Mouse (Mus musculus): ENCODE data around the gene Agap2. TPM values are rescaled to one million over a fixed set of nuclear protein-coding genes. Genes with fewer than 3 reads are reported as not detected.

Gene Agap2
- 2.9 and 3.0 TPM in 2 replicates for polyA plus RNA-seq (2015; fragmentation: Nextera tagmentation; extraction: Ambion mirVana)

- 69% methylated on average over 9 of the region's 9 CpGs for WGBS
- Histone ChIP-seq H3K27me3 (peaks cover 4% of the 10 kb centered on the region), H3K36me3 (no peaks in the 10 kb centered on the region), H3K9ac (replicated peaks) (no peak within 1 kb of the TSS), H3K4me1 (peaks cover 26% of the 10 kb centered on the region), H3K27ac (replicated peaks) (no peak within 1 kb of the TSS), H3K9me3 (no peaks in the 10 kb centered on the region), H3K4me3 (no peak within 1 kb of the TSS), H3K4me2 (replicated peaks) (no peak within 1 kb of the TSS)
- ATAC-seq (replicated peaks): no peak
Measured at GRCm38 (mm10) chr10:127075080-127075479, at the start of gene Agap2. Gene Agap2, plus strand, starts transcription at chr10:127075284.

DNA sequence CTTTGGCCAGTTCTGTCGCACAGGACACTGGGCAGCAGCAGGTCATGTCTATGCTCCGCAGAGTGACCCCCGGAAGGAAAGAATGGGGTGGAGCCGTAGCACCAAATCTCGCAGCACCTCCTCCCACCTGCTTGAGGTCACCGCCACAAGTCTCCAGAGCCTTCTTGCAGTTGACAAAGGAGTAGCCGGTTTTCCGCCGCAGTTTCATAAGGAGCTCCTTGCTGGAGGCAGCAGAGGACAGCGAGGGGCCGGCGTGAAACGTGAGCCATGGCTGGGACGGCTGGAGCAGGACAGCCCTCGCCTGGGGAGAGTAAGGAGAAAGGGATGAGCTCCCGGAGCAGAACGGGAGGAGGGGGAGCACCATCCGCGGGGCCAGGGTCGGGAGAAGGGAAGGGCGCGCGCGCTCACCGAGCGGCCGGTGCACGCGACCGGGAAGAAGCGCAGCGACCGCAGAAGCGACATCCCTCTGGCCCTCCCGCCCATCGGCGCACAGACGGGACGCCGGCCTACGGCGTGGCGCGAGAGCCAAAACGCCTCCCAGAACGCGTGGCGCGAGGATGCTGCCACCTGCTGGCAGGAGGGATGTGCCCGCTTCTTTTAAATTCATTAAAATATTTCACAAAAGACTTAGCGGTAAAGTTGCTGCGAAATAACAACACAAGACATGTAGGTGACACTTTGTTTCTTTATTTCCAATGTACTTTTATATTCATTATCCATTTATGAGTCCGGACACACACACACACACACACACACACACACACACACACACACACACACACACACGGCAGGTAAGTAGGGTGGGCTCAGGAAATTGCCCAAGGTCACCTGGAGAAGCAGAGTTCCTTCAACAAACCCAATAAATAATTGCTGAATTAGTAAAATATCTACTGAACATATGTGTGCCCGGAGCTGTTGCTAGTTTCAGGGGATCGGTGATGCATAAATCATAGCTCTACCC lies 44.5 kb upstream of the Agap2 start, which contains the start of gene Tsfm:
Gene Tsfm (minus strand): TSS at position 505 of the 961 bp plus-strand sequence.
- 6% methylated on average over 56 of the region's 56 CpGs for WGBS
- ATAC-seq (replicated peaks): peak; percentile 87
- H3K36me3 ChIP-seq: peaks cover 27% of the 10 kb centered on the region
- peak within 1 kb of the TSS; percentile 90 for H3K9ac ChIP-seq (replicated peaks)
- peaks cover 14% of the 10 kb centered on the region for H3K4me1 ChIP-seq
- H3K9me3 ChIP-seq: no peaks in the 10 kb centered on the region
- peak within 1 kb of the TSS; percentile 91 for H3K4me2 ChIP-seq (replicated peaks)
- H3K27me3 ChIP-seq: no peaks in the 10 kb centered on the region
- H3K4me3 ChIP-seq: peak within 1 kb of the TSS; percentile 89
- peak within 1 kb of the TSS; percentile 73 for H3K27ac ChIP-seq (replicated peaks)

GRCm38 (mm10) chr10:127033301-127033741 lies 41.8 kb upstream of the Agap2 start:
- Histone ChIP-seq H3K4me1 (peaks cover 14% of the 10 kb centered on the region), H3K27me3 (no peaks in the 10 kb centered on the region), H3K36me3 (peaks cover 5% of the 10 kb centered on the region), H3K9me3 (no peaks in the 10 kb centered on the region), H3K4me3 (no peak overlapping the region), H3K27ac (replicated peaks) (no peak overlapping the region), H3K9ac (replicated peaks) (no peak overlapping the region), H3K4me2 (replicated peaks) (no peak overlapping the region)
- 87% methylated on average over 8 of the region's 8 CpGs for WGBS
- ATAC-seq (replicated peaks): no peak

GRCm38 (mm10) chr10:127036273-127036672 lies 38.8 kb upstream of the Agap2 start:
- ATAC-seq (replicated peaks): no peak
- WGBS: 83% methylated on average over 12 of the region's 12 CpGs
- Histone ChIP-seq H3K27me3 (no peaks in the 10 kb centered on the region; the same call in 1 of the 2 replicates), H3K36me3 (no peaks in the 10 kb centered on the region), H3K4me2 (replicated peaks) (no peak overlapping the region), H3K27ac (replicated peaks) (no peak overlapping the region), H3K4me1 (peaks cover 7% of the 10 kb centered on the region), H3K9ac (replicated peaks) (no peak overlapping the region), H3K4me3 (no peak overlapping the region), H3K9me3 (no peaks in the 10 kb centered on the region)

DNA sequence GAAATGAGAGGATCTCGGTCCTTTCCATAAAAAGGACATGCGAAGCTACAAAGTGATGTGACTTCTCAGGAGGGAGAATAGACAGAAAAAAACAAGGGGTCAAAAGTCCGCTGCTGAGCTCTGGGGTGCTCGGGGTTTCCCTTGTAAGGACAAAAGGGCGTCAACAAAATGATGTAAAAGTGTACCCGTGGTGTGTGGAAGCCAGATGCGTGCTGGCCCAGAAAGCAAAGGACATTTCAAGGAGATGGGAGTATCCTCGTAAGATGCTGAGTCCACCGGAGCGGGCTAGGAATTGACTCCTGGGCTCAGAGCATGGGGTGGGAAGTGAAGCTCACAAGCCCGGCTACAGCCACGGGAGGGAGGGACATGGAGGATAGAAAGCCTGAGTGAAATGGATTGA lies 37.4 kb upstream of the Agap2 start:
- H3K36me3 ChIP-seq: no peaks in the 10 kb centered on the region
- no peaks in the 10 kb centered on the region; the same call in 1 of the 2 replicates for H3K27me3 ChIP-seq
- no peak overlapping the region for H3K9ac ChIP-seq (replicated peaks)
- no peak overlapping the region for H3K27ac ChIP-seq (replicated peaks)
- 77% methylated on average over 12 of the region's 12 CpGs for WGBS
- H3K4me2 ChIP-seq (replicated peaks): no peak overlapping the region
- no peak overlapping the region for H3K4me3 ChIP-seq
- H3K9me3 ChIP-seq: no peaks in the 10 kb centered on the region
- ATAC-seq (replicated peaks): no peak
- peaks cover 13% of the 10 kb centered on the region for H3K4me1 ChIP-seq

GRCm38 (mm10) chr10:127040569-127041214 lies 34.4 kb upstream of the Agap2 start:
- peak overlapping the region; percentile 79 for H3K9ac ChIP-seq (replicated peaks)
- H3K27ac ChIP-seq (replicated peaks): no peak overlapping the region
- WGBS: under 1% methylated on average over 20 of the region's 20 CpGs
- H3K4me2 ChIP-seq (replicated peaks): peak overlapping the region; percentile 99
- peaks cover 15% of the 10 kb centered on the region for H3K4me1 ChIP-seq
- H3K4me3 ChIP-seq: peak overlapping the region; percentile 85
- no peaks in the 10 kb centered on the region for H3K9me3 ChIP-seq
- no peaks in the 10 kb centered on the region; the same call in 1 of the 2 replicates for H3K27me3 ChIP-seq
- peaks cover 4% of the 10 kb centered on the region; the same call in 1 of the 2 replicates for H3K36me3 ChIP-seq
- no peak; the same call in 1 of the 2 replicates for ATAC-seq (replicated peaks)

DNA sequence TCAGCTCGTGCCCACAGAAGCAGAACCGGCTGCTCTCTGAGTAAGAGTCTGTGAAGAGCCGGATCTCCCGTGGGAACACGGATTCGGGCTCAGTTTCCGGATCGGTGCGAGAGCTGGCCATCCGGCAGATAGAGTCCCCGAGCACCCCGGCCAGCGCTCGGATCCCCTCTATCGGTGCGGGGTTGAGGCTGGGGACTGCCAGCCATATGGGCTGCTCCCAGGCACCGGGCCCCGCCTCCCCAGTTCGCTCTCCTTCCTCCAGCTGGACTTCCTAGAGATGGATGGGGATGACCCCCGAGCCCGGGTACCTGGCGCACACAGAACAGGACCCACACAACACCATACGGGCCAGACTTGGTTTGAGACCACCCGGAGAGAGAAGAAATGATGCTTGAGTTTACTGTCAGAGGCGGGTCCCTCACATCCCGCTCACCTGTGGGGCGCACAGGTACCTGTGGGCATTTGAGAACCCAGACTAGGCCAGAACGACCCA lies 33.8 kb upstream of the Agap2 start, which contains the start of the genes Mettl1 and Eef1akmt3:
Gene Mettl1 (plus strand): TSS at position 141 of the 493 bp plus-strand sequence.
Gene Eef1akmt3 (minus strand): TSS at position 240 of the 493 bp plus-strand sequence.
- no peak within 1 kb of the TSS for H3K27ac ChIP-seq (replicated peaks)
- H3K4me2 ChIP-seq (replicated peaks): peak within 1 kb of the TSS; percentile 99
- H3K36me3 ChIP-seq: peaks cover 4% of the 10 kb centered on the region; the same call in 1 of the 2 replicates
- ATAC-seq (replicated peaks): peak; percentile 75
- no peaks in the 10 kb centered on the region; the same call in 1 of the 2 replicates for H3K27me3 ChIP-seq
- WGBS: under 1% methylated on average over 28 of the region's 28 CpGs
- H3K4me3 ChIP-seq: peak within 1 kb of the TSS; percentile 85
- peak within 1 kb of the TSS; percentile 79 for H3K9ac ChIP-seq (replicated peaks)
- H3K4me1 ChIP-seq: peaks cover 15% of the 10 kb centered on the region
- H3K9me3 ChIP-seq: no peaks in the 10 kb centered on the region

GRCm38 (mm10) chr10:127041774-127042338 lies 33.2 kb upstream of the Agap2 start:
- H3K27me3 ChIP-seq: no peaks in the 10 kb centered on the region; the same call in 1 of the 2 replicates
- H3K4me1 ChIP-seq: peaks cover 15% of the 10 kb centered on the region
- peak overlapping the region; percentile 79 for H3K9ac ChIP-seq (replicated peaks)
- ATAC-seq (replicated peaks): peak; percentile 90
- H3K4me3 ChIP-seq: peak overlapping the region; percentile 85
- peak overlapping the region; percentile 99 for H3K4me2 ChIP-seq (replicated peaks)
- WGBS: under 1% methylated on average over 44 of the region's 44 CpGs
- H3K9me3 ChIP-seq: no peaks in the 10 kb centered on the region
- no peak overlapping the region for H3K27ac ChIP-seq (replicated peaks)
- peaks cover 4% of the 10 kb centered on the region; the same call in 1 of the 2 replicates for H3K36me3 ChIP-seq

GRCm38 (mm10) chr10:127042468-127043115 lies 32.5 kb upstream of the Agap2 start:
- Histone ChIP-seq H3K36me3 (peaks cover 4% of the 10 kb centered on the region; the same call in 1 of the 2 replicates), H3K4me2 (replicated peaks) (peak overlapping the region; percentile 99), H3K27ac (replicated peaks) (no peak overlapping the region), H3K9ac (replicated peaks) (peak overlapping the region; percentile 79), H3K4me1 (peaks cover 15% of the 10 kb centered on the region), H3K9me3 (no peaks in the 10 kb centered on the region), H3K27me3 (peaks cover under 1% of the 10 kb centered on the region; the same call in 1 of the 2 replicates), H3K4me3 (peak overlapping the region; percentile 85)
- ATAC-seq (replicated peaks): no peak
- WGBS: 18% methylated on average over 5 of the region's 5 CpGs

- no peak overlapping the region for H3K4me2 ChIP-seq (replicated peaks)
- no peak for ATAC-seq (replicated peaks)
Measured at GRCm38 (mm10) chr10:127043187-127043586, 31.9 kb upstream of the Agap2 start.

GRCm38 (mm10) chr10:127047954-127048353 lies 27.1 kb upstream of the Agap2 start, which contains the start of gene Cyp27b1:
Gene Cyp27b1, plus strand, starts transcription at chr10:127048250.
- H3K4me3 ChIP-seq: no peak within 1 kb of the TSS
- H3K4me2 ChIP-seq (replicated peaks): no peak within 1 kb of the TSS
- 28% methylated on average over 5 of the region's 5 CpGs for WGBS
- no peaks in the 10 kb centered on the region for H3K9me3 ChIP-seq
- peaks cover 9% of the 10 kb centered on the region; the same call in 1 of the 2 replicates for H3K36me3 ChIP-seq
- H3K27ac ChIP-seq (replicated peaks): no peak within 1 kb of the TSS
- ATAC-seq (replicated peaks): no peak
- H3K9ac ChIP-seq (replicated peaks): no peak within 1 kb of the TSS
- H3K4me1 ChIP-seq: peaks cover 5% of the 10 kb centered on the region; the same call in 1 of the 2 replicates
- H3K27me3 ChIP-seq: peaks cover 41% of the 10 kb centered on the region

More at GRCm38 (mm10) chr10:127043187-127043586, 31.9 kb upstream of the Agap2 start:
- peaks cover 6% of the 10 kb centered on the region for H3K27me3 ChIP-seq
- H3K9me3 ChIP-seq: no peaks in the 10 kb centered on the region
- no peak overlapping the region for H3K27ac ChIP-seq (replicated peaks)
- 81% methylated on average over 6 of the region's 6 CpGs for WGBS
- peaks cover 15% of the 10 kb centered on the region for H3K4me1 ChIP-seq
- no peak overlapping the region for H3K9ac ChIP-seq (replicated peaks)
- H3K4me3 ChIP-seq: no peak overlapping the region
- peaks cover 4% of the 10 kb centered on the region; the same call in 1 of the 2 replicates for H3K36me3 ChIP-seq

Data from forebrain, embryonic 15.5 days (tissue).